Mouse (Mus musculus) heart, postnatal 0 days (tissue): ENCODE data around the gene Dcp1a.

Source experiments
- CTCF ChIP-seq: IDR thresholded peaks from 2 replicates; pipeline ENCODE4 v1.5.1; 2016; ENCODE audit warnings: antibody characterized with exemption, control low read depth, low read depth
- EP300 ChIP-seq: IDR thresholded peaks from 2 replicates; pipeline ENCODE4 v1.6.1; 2016; ENCODE audit warnings: antibody characterized with exemption, low read depth

DNA sequence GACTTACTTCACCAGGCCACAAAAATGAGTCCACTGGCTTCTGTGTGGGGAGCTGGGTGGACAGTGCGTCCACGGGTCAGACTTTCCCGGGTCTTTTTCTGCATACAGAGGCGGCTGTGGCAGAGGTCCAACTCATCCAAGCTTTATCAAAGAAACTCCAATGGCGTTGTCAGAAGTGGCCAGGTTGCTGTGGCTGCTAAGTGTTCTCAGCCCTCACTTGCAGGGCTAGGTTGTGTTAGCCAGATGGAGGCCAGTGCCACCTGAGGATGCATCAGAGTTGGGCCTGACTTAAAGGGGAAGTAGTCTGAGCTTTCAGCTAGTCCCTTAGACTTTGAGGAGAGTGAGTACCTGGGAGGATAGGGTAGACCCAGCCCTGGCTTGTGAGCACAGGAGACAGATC, 72.2 kb downstream of the Dcp1a start:
- TF ChIP-seq EP300 (no peak), CTCF (no peak)
